Mouse (Mus musculus): ENCODE results near the gene Sema6b.

Sema6b gene

GRCm38 (mm10) chr17:56139858-56140595, at the start of gene Sema6b:
Gene Sema6b, minus strand, starts transcription at chr17:56140343.
- DNase-seq (ENCODE audit: low spot score in 2 of 2): no peak

- peak in 1 of 2 experiments; percentile 62 for DNase-seq (ENCODE audit: low spot score in 2 of 2)
Measured at GRCm38 (mm10) chr17:56185281-56186141, 45.4 kb upstream of the Sema6b start.

GRCm38 (mm10) chr17:56183658-56184103, 43.5 kb upstream of the Sema6b start, which contains the start of gene Mydgf:
Gene Mydgf, minus strand, starts transcription at chr17:56183920.
- DNase-seq (ENCODE audit: low spot score in 2 of 2): peak; percentile 91 to 97

GRCm38 (mm10) chr17:56182975-56183657, 43.0 kb upstream of the Sema6b start:
- no peak for DNase-seq (ENCODE audit: low spot score in 2 of 2)

- no peak for DNase-seq (ENCODE audit: low spot score in 2 of 2)
Measured at GRCm38 (mm10) chr17:56175416-56175815, 35.3 kb upstream of the Sema6b start.

- no peak for DNase-seq (ENCODE audit: low spot score in 2 of 2)
Measured at GRCm38 (mm10) chr17:56173401-56174046, 33.4 kb upstream of the Sema6b start.

- DNase-seq (ENCODE audit: low spot score in 2 of 2): no peak
Measured at GRCm38 (mm10) chr17:56171881-56172280, 31.7 kb upstream of the Sema6b start.

GRCm38 (mm10) chr17:56171456-56171855, 31.3 kb upstream of the Sema6b start:
- DNase-seq (ENCODE audit: low spot score in 2 of 2): no peak

- DNase-seq (ENCODE audit: low spot score in 2 of 2): no peak
Measured at GRCm38 (mm10) chr17:56170636-56171035, 30.5 kb upstream of the Sema6b start.

- DNase-seq (ENCODE audit: low spot score in 2 of 2): no peak
Measured at GRCm38 (mm10) chr17:56169830-56170229, 29.7 kb upstream of the Sema6b start.

GRCm38 (mm10) chr17:56165671-56166070, 25.5 kb upstream of the Sema6b start:
- DNase-seq (ENCODE audit: low spot score in 2 of 2): no peak

- DNase-seq (ENCODE audit: low spot score in 2 of 2): no peak
Measured at GRCm38 (mm10) chr17:56164510-56164909, 24.4 kb upstream of the Sema6b start.

GRCm38 (mm10) chr17:56163523-56164102, 23.5 kb upstream of the Sema6b start:
- no peak for DNase-seq (ENCODE audit: low spot score in 2 of 2)

- DNase-seq (ENCODE audit: low spot score in 2 of 2): peak; percentile 91 to 94
Measured at GRCm38 (mm10) chr17:56162231-56162774, 22.2 kb upstream of the Sema6b start, which contains the start of gene Tnfaip8l1. Gene Tnfaip8l1, plus strand, starts transcription at chr17:56162477.

- DNase-seq (ENCODE audit: low spot score in 2 of 2): no peak
Measured at GRCm38 (mm10) chr17:56159729-56160128, 19.6 kb upstream of the Sema6b start.

- peak; percentile 46 to 79 for DNase-seq (ENCODE audit: low spot score in 2 of 2)
Measured at GRCm38 (mm10) chr17:56153643-56154042, 13.5 kb upstream of the Sema6b start.

- DNase-seq (ENCODE audit: low spot score in 2 of 2): no peak
Measured at GRCm38 (mm10) chr17:56149897-56150296, 9.8 kb upstream of the Sema6b start.

- DNase-seq (ENCODE audit: low spot score in 2 of 2): no peak
Measured at GRCm38 (mm10) chr17:56148790-56149618, 8.9 kb upstream of the Sema6b start.

- no peak for DNase-seq (ENCODE audit: low spot score in 2 of 2)
Measured at GRCm38 (mm10) chr17:56148280-56148679, 8.1 kb upstream of the Sema6b start.

- no peak for DNase-seq (ENCODE audit: low spot score in 2 of 2)
Measured at GRCm38 (mm10) chr17:56147420-56147819, 7.3 kb upstream of the Sema6b start.

Data from urinary bladder, postnatal 4 days (tissue).